In the genomic region with DNA sequence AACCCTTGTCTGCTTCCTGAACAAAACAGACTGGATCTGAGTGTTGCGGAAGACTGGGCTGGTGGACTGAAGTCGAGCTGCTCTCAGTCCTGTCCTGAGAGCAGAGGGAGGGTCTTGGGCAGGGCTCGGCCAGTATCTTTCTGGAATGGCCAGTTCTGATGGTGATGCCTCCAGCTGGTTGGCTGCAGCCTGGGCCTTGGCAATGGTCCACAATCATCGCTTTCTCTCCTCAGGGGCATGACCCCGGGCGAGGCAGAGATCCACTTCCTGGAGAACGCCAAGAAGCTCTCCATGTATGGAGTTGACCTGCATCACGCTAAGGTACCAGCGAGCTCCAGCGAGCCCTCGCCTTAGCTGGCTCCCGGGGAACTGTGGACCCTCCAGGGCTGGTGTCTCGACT, we compare ENCODE assay signal across 26 mouse cellular contexts. TPM values are rescaled to one million over a fixed set of nuclear protein-coding genes. Genes with fewer than 3 reads are reported as not detected.
A peak's percentile ranks its signal among the peaks of the same experiment; 100 is the strongest.
DNase-seq lines count a peak whose midpoint lies in the region; ATAC-seq and TF ChIP-seq lines count a peak whose summit lies in the region.
"Had no signal": no experiment of that assay in that cellular context is flagged by ENCODE, and none has a peak within 500 bp of the region (broad histone marks: within the 10 kb centered on the region; RNA-seq: fewer than 3 reads in every experiment).

No protein-coding gene starts in this region.

- no peaks in the 10 kb centered on the region for H3K9me3 ChIP-seq in heart, embryonic 16.5 days (replicated peaks; ENCODE audit: control insufficient read depth, low read length)
- no peaks in the 10 kb centered on the region for H3K9me3 ChIP-seq in lung, postnatal 0 days (ENCODE audit: low read length)
- no peaks in the 10 kb centered on the region for H3K9me3 ChIP-seq in hindbrain, embryonic 12.5 days (replicated peaks)
- H3K9me3 ChIP-seq: heart, embryonic 13.5 days; hindbrain, embryonic 15.5 days; kidney, embryonic 15.5 days; midbrain, embryonic 15.5 days had no signal

- no peak overlapping the region for H3K27ac ChIP-seq in heart, embryonic 16.5 days (ENCODE audit: low read length)
- H3K27ac ChIP-seq in lung, postnatal 0 days (ENCODE audit: low read length), result no peak overlapping the region
- H3K27ac ChIP-seq in hindbrain, embryonic 12.5 days, result no peak overlapping the region
- H3K27ac ChIP-seq: heart, embryonic 13.5 days; hindbrain, embryonic 15.5 days; kidney, embryonic 15.5 days; liver, embryonic 14.5 days; midbrain, embryonic 15.5 days had no signal

- ATAC-seq in heart, embryonic 16.5 days (replicated peaks; ENCODE audit: extremely low read depth, insufficient read depth, low FRiP score), result 0 out of 2 replicates have a peak, but pooled peaks have one; percentile 14
- ATAC-seq in lung, postnatal 0 days, result peak; percentile 90
- ATAC-seq in hindbrain, embryonic 12.5 days (ENCODE audit: low FRiP score), result no peak
- ATAC-seq: CD4-positive, CD25-positive, alpha-beta regulatory T cell, adult 4 months; forebrain, postnatal 0 days; inflammation-experienced regulatory T-cells, adult 6 months; midbrain, embryonic 15.5 days had no signal

- H3K4me3 ChIP-seq in heart, embryonic 16.5 days (ENCODE audit: low read length), result no peak overlapping the region
- no peak overlapping the region for H3K4me3 ChIP-seq in lung, adult 2 months (replicated peaks; ENCODE audit: extremely low read depth, low read depth, low read length)
- H3K4me3 ChIP-seq in lung, postnatal 0 days (ENCODE audit: low read depth, low read length), result no peak overlapping the region
- H3K4me3 ChIP-seq in hindbrain, embryonic 12.5 days, result no peak overlapping the region
- H3K4me3 ChIP-seq: erythroblast, embryonic 14.5 days; heart, embryonic 13.5 days; hindbrain, embryonic 15.5 days; kidney, embryonic 15.5 days; midbrain, embryonic 15.5 days had no signal

- H3K36me3 ChIP-seq in heart, embryonic 16.5 days (ENCODE audit: control insufficient read depth, insufficient read depth), result peaks cover 3% of the 10 kb centered on the region; the same call in 1 of the 2 replicates
- H3K36me3 ChIP-seq in lung, postnatal 0 days (ENCODE audit: insufficient read depth, low read length), result no peaks in the 10 kb centered on the region
- peaks cover 70% of the 10 kb centered on the region for H3K36me3 ChIP-seq in hindbrain, embryonic 12.5 days

- no peaks in the 10 kb centered on the region for H3K27me3 ChIP-seq in heart, embryonic 16.5 days (ENCODE audit: control insufficient read depth, insufficient read depth, low read length)
- H3K27me3 ChIP-seq in lung, postnatal 0 days (replicated peaks; ENCODE audit: insufficient read depth, low read length), result no peaks in the 10 kb centered on the region
- H3K27me3 ChIP-seq in hindbrain, embryonic 12.5 days, result no peaks in the 10 kb centered on the region
- H3K27me3 ChIP-seq: heart, embryonic 13.5 days; hindbrain, embryonic 15.5 days; kidney, embryonic 15.5 days; midbrain, embryonic 15.5 days had no signal

- no peak overlapping the region for H3K4me2 ChIP-seq in heart, embryonic 16.5 days (ENCODE audit: low read depth, low read length)
- no peak overlapping the region for H3K4me2 ChIP-seq in lung, postnatal 0 days (replicated peaks; ENCODE audit: low read depth, low read length)
- no peak overlapping the region for H3K4me2 ChIP-seq in hindbrain, embryonic 12.5 days (replicated peaks)
- H3K4me2 ChIP-seq: heart, embryonic 13.5 days; hindbrain, embryonic 15.5 days; kidney, embryonic 15.5 days; midbrain, embryonic 15.5 days had no signal

- H3K4me1 ChIP-seq in heart, embryonic 16.5 days (ENCODE audit: control insufficient read depth, insufficient read depth, low read length), result no peaks in the 10 kb centered on the region
- no peaks in the 10 kb centered on the region for H3K4me1 ChIP-seq in lung, adult 2 months (ENCODE audit: control insufficient read depth, insufficient read depth, low read length)
- no peaks in the 10 kb centered on the region for H3K4me1 ChIP-seq in lung, postnatal 0 days (ENCODE audit: insufficient read depth, low read depth, low read length)
- no peaks in the 10 kb centered on the region for H3K4me1 ChIP-seq in hindbrain, embryonic 12.5 days
- H3K4me1 ChIP-seq: heart, embryonic 13.5 days; hindbrain, embryonic 15.5 days; kidney, embryonic 15.5 days; midbrain, embryonic 15.5 days had no signal

- TF ChIP-seq EP300 in lung, postnatal 0 days (IDR thresholded peaks at IDR 0.05), result no peak

- no peak overlapping the region for H3K9ac ChIP-seq in heart, embryonic 16.5 days (ENCODE audit: low read length)
- no peak overlapping the region for H3K9ac ChIP-seq in lung, postnatal 0 days (replicated peaks; ENCODE audit: low read depth)
- no peak overlapping the region for H3K9ac ChIP-seq in hindbrain, embryonic 12.5 days
- H3K9ac ChIP-seq: forebrain, postnatal 0 days; heart, embryonic 13.5 days; hindbrain, embryonic 15.5 days; kidney, embryonic 15.5 days; liver, embryonic 14.5 days; midbrain, embryonic 15.5 days had no signal

- no peak for TF ChIP-seq POLR2A in lung, adult 2 months (IDR thresholded peaks at IDR 0.05; ENCODE audit: borderline replicate concordance, extremely low read depth, low read depth, low read length)

- no peak for DNase-seq in heart, adult 11 months
- peak; percentile 51 to 55 for DNase-seq in lung, adult 18-20 months
- no peak for DNase-seq in lung, adult 2 months
- DNase-seq in lung, postnatal 0 days (ENCODE audit: low spot score), result peak; percentile 79
- DNase-seq in lung, postnatal 4 days, result peak; percentile 83 to 93
- DNase-seq: adrenal gland, postnatal 36 days; cerebellum, adult 18-20 months; cerebellum, postnatal 10 days; forebrain, postnatal 0 days; gastrocnemius, postnatal 10 days; kidney, adult 11 months; kidney, postnatal 36 days; layer of hippocampus, postnatal 36 days; left cerebral cortex, postnatal 4 days; spleen, adult 18-20 months; thymus, postnatal 14 days had no signal

- 70% methylated on average over 13 of the region's 13 CpGs for WGBS in heart, embryonic 16.5 days
- WGBS in lung, adult 2 months, result 58% methylated on average over 13 of the region's 13 CpGs
- 53% methylated on average over 13 of the region's 13 CpGs for WGBS in lung, postnatal 0 days
- WGBS in hindbrain, embryonic 12.5 days, result 95% methylated on average over 13 of the region's 13 CpGs

- TF ChIP-seq CTCF in lung, adult 2 months (IDR thresholded peaks at IDR 0.05; ENCODE audit: insufficient read depth, low read length), result no peak
- TF ChIP-seq CTCF in lung, postnatal 0 days (IDR thresholded peaks at IDR 0.05), result no peak

RNA-seq across cellular contexts. Expression of a gene that starts 41.9 kb away (rescaled TPM):
- polyA plus RNA-seq in heart, embryonic 16.5 days (2015; fragmentation: Nextera tagmentation; extraction: Ambion mirVana), result 22.0 and 24.0 TPM in 2 replicates
- 31.3 and 35.0 TPM in 2 replicates for polyA plus RNA-seq in lung, adult 2 months (2012; rRNA removed)
- polyA plus RNA-seq in lung, postnatal 0 days (2015; fragmentation: Nextera tagmentation; extraction: Ambion mirVana), result 21.8 and 23.7 TPM in 2 replicates
- 43.6 and 48.9 TPM in 2 replicates for polyA plus RNA-seq in hindbrain, embryonic 12.5 days (2016; fragmentation: Nextera tagmentation; extraction: Ambion mirVana)

Comparison
In these comparisons a context has a peak if more than half of its experiments do, and no peak if none do; other contexts are left out.
1. DNase-seq: peak in lung, adult 18-20 months (2 of 2), lung, postnatal 0 days (single experiment) and lung, postnatal 4 days (2 of 2); none in heart, adult 11 months (single experiment) and lung, adult 2 months (single experiment).